Mouse (Mus musculus) adipocyte (in vitro differentiated cells): ENCODE measurements around the gene Olfr1274-ps.
"Not testable (repeated sequence)": the region's sequence is repeated elsewhere in the genome, so short reads cannot be mapped to it uniquely, and the experiment has no call there.

Source experiments
- DNase-seq: peaks from one replicate; pipeline ENCODE4 v3.0.0-alpha.2; 2016; ENCODE audit warnings: low spot score

The Olfr1274-ps gene

GRCm38 (mm10) chr2:90398633-90399107 lies at the start of gene Olfr1274-ps:
TSS of gene Olfr1274-ps (plus strand) at chr2:90398683.
- DNase-seq = not testable (repeated sequence)

- DNase-seq = not testable (repeated sequence)
Observed at GRCm38 (mm10) chr2:90351047-90351446, 47.4 kb upstream of the Olfr1274-ps start.

- not testable (repeated sequence) for DNase-seq
Observed at GRCm38 (mm10) chr2:90351540-90351939, 46.9 kb upstream of the Olfr1274-ps start.

GRCm38 (mm10) chr2:90359229-90359628 lies 39.3 kb upstream of the Olfr1274-ps start:
- DNase-seq = not testable (repeated sequence)

- not testable (repeated sequence) for DNase-seq
Observed at GRCm38 (mm10) chr2:90360199-90360598, 38.3 kb upstream of the Olfr1274-ps start.

GRCm38 (mm10) chr2:90414110-90414821 lies 15.8 kb downstream of the Olfr1274-ps start:
- not testable (repeated sequence) for DNase-seq

- DNase-seq = not testable (repeated sequence)
Observed at GRCm38 (mm10) chr2:90422282-90422681, 23.8 kb downstream of the Olfr1274-ps start.

GRCm38 (mm10) chr2:90424937-90425336 lies 26.5 kb downstream of the Olfr1274-ps start:
- not testable (repeated sequence) for DNase-seq

GRCm38 (mm10) chr2:90428988-90429717 lies 30.7 kb downstream of the Olfr1274-ps start:
- not testable (repeated sequence) for DNase-seq

GRCm38 (mm10) chr2:90429782-90430181 lies 31.3 kb downstream of the Olfr1274-ps start:
- DNase-seq = not testable (repeated sequence)

- not testable (repeated sequence) for DNase-seq
Observed at GRCm38 (mm10) chr2:90437453-90437852, 39.0 kb downstream of the Olfr1274-ps start.

GRCm38 (mm10) chr2:90440169-90440568 lies 41.7 kb downstream of the Olfr1274-ps start:
- not testable (repeated sequence) for DNase-seq

- DNase-seq = not testable (repeated sequence)
Observed at GRCm38 (mm10) chr2:90441811-90442210, 43.3 kb downstream of the Olfr1274-ps start.

- DNase-seq = no peak
Observed at GRCm38 (mm10) chr2:90443811-90444210, 45.3 kb downstream of the Olfr1274-ps start.

- no peak for DNase-seq
Observed at GRCm38 (mm10) chr2:90448967-90449740, 50.7 kb downstream of the Olfr1274-ps start.

- no peak for DNase-seq
Observed at GRCm38 (mm10) chr2:90452380-90452779, 53.9 kb downstream of the Olfr1274-ps start.
